Mouse (Mus musculus): Measurements from ENCODE around the gene Rtbdn.

Rtbdn gene

DNA sequence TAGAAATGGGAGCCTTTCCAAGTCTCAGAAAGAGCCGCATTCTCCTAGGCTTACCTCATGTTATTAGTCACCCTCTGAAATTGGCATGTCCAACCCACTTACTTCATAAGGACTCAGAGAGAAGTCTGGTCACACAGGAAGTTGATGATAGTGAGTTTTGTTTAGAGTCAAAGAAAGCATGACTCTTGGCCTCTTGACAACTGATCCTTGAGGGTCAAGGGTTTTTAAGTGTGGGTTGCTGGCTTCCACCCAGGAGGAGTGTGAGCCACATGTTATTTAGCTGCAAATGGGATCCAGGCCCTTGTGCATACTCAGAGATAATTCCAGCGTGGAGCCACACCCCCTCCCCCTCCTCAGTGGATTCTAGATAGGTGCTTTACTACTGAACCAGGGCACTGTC lies 25.2 kb upstream of the Rtbdn start:
- no peak for DNase-seq (ENCODE audit: inconsistent ontology term)

- DNase-seq (ENCODE audit: inconsistent ontology term): no peak
These were observed 21.2 kb upstream of the Rtbdn start for GRCm38 (mm10) chr8:84925557-84925956.

GRCm38 (mm10) chr8:84927513-84927912 lies 19.3 kb upstream of the Rtbdn start:
- no peak for DNase-seq (ENCODE audit: inconsistent ontology term)

DNA sequence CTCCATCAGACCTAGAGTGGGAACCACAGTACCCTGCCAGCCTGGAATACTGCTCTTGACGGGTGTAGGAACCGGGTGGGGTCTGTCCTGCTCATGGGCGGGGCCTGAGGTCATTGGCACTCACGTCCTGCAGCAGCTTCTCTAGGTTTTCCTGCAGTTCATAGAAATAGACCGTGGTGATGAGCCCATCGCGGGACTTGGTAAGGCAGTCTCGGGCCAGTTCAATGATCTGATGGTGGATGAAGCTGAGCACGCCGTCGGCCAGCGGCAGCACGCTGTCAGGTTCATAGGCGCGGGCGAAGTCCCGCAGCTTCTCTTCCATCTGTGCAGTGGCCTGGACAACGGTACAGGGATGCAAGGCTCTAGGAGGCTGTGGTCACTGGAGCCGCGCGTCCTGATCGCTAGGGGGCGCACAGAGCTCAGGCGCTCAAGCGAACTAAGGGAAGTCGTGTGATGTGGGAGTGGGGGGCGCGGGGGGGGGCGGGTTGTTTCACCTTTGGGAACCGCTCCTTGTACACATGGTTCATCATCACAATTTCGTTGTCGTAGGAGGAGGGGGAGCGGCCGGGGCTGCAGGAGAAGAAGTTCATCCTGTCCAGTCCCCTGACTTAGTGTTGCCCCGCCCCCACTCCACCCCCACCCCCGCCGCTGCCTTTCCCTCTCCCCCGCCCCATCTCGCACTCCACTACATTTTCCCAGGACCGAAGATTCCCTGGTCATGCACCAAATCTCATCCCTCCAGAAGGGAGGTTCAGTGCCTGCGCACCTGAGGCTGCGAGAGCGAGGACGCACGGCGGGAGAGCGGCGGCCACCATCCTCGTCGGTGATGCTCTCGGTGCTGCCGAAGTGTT lies 18.1 kb upstream of the Rtbdn start:
- peak; percentile 68 for DNase-seq (ENCODE audit: inconsistent ontology term)

DNA sequence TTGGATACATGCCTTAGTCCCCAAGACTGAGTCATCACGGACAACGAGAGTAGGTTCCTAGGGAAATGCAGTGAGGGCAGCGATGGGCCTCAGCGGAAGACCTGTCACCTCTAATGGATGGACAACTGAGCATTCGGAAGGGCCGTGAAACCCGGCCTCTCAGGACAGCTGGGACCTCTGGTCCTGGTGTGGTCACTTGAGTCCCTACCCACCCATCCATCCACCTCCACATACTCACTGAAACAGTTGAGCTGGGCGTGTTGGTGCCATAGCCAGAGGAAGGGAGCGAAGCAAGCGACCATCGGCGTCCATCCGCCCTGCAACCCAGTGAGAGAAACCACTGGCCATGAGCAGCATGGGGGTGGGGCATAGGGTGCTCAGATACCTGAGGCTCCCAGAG lies 16.2 kb upstream of the Rtbdn start:
- no peak for DNase-seq (ENCODE audit: inconsistent ontology term)

- no peak for DNase-seq (ENCODE audit: inconsistent ontology term)
These were observed 12.8 kb upstream of the Rtbdn start for GRCm38 (mm10) chr8:84933767-84934559.

DNA sequence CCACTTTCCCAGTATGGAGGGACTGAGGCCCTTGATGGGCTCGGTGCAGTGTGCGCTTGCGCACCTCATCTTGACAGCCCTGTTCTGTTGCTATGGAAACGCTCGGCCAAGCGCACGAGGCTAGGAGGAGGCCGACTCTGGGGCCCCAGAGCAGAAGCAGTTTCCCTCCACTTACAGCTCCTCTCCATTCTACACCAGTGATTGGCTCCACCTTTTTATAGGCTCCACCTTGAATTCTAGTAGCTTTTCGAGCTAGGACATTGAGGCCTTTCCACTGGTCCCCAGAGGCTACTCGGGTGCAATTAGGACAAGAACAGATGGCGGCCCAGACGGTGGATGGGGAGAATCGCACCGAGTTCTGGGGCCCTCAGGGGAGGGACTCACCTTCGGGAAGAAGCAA lies 11.9 kb upstream of the Rtbdn start:
- no peak for DNase-seq (ENCODE audit: inconsistent ontology term)

- no peak for DNase-seq (ENCODE audit: inconsistent ontology term)
These were observed 11.3 kb upstream of the Rtbdn start for GRCm38 (mm10) chr8:84935489-84935888.

- no peak for DNase-seq (ENCODE audit: inconsistent ontology term)
These were observed 10.5 kb upstream of the Rtbdn start for GRCm38 (mm10) chr8:84936041-84936961.

DNA sequence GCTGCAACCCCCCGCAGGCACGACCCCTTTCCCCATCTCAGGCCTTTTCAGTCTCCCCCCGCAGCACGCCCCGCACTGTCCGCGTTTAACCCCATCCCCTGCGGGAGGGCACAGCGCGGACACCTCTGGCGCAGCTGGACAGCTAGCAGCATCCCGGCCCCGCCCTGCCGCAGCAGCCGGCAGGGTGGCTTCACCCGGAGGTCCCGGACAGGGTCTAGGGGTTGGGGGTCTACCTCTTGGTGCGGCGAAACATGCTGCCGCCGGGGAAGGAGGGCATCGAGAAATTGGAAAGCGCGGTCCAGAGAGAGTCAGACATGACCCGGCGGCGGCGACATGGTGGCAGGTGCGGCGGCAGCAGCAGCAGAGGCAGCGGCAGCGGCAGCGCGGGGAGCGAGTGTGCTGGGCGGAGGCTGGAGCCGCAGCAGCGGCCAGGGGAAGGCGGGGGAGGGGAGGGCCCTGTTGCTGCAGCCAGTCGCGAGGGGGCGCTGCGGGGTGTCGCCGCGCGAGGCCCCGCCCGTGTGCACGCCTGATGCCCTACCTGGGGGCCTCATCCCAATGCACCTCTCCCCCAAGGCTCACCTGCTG lies 9.7 kb upstream of the Rtbdn start, which contains the start of gene Mast1:
Mast1 (minus strand) TSS at position 398 of the 585 bp plus-strand sequence.
- peak; percentile 62 for DNase-seq (ENCODE audit: inconsistent ontology term)

DNA sequence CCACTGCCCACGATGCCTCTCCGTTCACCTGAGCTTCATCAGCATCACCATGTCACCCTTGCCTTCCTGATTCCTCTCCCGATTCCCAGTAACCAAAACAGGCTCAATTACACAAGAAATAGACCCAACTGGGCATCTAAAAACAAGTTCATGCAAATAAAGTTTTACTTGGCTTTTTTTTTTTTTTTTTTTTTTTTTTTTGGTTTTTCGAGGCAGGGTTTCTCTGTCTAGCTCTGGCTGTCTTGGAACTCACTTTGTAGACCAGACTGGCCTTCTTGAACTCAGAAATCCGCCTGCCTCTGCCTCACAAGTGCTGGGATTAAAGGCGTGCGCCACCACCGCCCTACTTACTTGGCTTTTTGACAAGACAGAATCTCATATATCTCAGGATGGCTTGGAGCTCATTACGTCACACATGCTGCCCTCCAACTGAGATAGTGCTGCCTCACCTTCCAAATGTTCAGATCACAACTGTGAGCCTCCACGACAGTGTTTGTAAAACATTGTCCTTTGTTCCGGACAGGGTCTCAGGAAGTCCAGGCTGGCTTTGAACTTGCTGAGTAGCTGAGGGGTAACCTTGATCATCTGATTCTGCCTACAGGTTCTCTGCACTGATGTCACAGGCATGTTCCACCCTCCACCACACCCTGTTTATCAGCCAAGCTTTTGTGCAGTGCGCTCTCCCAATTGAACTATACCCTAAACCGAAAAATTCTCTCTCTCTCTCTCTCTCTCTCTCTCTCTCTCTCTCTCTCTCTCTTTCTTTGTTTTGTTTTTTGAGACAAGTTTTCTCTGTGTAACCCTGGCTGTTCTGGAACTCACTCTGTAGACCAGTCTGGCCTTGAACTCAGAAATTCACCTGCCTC lies 8.9 kb upstream of the Rtbdn start:
- no peak for DNase-seq (ENCODE audit: inconsistent ontology term)

DNA sequence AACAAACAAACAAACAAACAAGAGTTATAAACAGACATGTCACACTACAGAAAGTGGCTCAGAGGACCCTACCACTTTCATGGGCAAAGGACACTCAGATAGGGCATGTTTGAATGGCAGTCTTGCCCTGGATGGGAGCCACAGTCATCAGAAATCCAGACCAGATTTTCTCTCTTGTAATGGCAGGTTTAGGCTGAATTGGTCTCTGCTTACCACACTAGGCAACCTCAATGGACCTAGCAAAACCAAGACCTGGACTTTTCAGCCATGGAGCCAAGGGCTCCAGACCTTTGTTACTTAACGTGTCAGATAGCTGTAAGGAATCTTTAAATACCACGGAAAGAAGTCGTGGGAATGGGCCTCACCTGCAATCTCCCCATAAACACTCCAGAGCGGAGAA lies 3.1 kb upstream of the Rtbdn start:
- DNase-seq (ENCODE audit: inconsistent ontology term): no peak

GRCm38 (mm10) chr8:84944478-84945160 lies 2.2 kb upstream of the Rtbdn start:
- DNase-seq (ENCODE audit: inconsistent ontology term): peak; percentile 25

GRCm38 (mm10) chr8:84945235-84945632 lies 1.6 kb upstream of the Rtbdn start:
- no peak for DNase-seq (ENCODE audit: inconsistent ontology term)

- no peak for DNase-seq (ENCODE audit: inconsistent ontology term)
These were observed 911 bp upstream of the Rtbdn start for GRCm38 (mm10) chr8:84945633-84946527.

DNA sequence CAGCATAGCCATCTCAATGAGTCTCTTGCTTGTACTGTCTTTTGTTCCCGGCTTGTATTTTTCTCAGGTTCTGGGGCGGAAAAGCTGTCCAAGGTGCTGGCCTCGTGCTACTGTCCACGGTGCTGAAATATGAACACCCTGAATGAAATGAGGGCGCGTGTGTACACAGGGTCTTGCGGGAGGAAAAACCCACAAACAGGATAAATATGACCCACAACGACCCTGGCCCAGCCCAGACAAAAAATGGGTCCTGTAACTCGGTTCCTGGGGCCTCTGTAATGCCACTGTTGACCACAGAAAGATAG lies 402 bp downstream of the Rtbdn start:
- DNase-seq (ENCODE audit: inconsistent ontology term): peak; percentile 52

DNA sequence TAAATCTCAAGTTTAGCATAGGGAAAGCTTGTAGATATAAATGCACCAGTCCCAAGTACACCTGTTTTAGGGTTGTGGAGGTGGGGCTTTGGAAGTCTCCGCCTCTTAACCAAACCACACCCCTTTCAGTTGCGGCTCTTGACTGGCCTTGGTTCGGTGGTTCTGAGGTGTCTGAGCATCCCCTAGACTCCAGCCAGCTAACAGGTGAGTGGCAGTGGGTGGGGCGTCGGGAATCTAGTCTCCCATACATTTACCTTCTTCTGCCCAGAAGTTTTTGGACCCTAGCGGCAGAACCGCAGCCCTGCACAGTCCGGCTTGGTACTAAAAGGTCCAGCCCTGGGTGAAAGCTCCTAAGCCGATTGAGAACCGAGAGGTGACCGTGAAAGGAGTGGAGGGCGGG lies 3.0 kb downstream of the Rtbdn start:
- DNase-seq (ENCODE audit: inconsistent ontology term): no peak

- no peak for DNase-seq (ENCODE audit: inconsistent ontology term)
These were observed 5.9 kb downstream of the Rtbdn start for GRCm38 (mm10) chr8:84952612-84953255.
